In genomic region chr10:108332571-108333541, GRCm38 (mm10) we compare ENCODE assay signal across 8 mouse cellular contexts. TPM values are rescaled to one million over a fixed set of nuclear protein-coding genes. Genes with fewer than 3 reads are reported as not detected.
DNase-seq lines count a peak whose midpoint lies in the region; ATAC-seq lines count a peak whose summit lies in the region.

No protein-coding gene starts in this region.

- no peaks in the 10 kb centered on the region for H3K36me3 ChIP-seq in limb, embryonic 15.5 days
- no peaks in the 10 kb centered on the region for H3K36me3 ChIP-seq in midbrain, embryonic 16.5 days (ENCODE audit: control insufficient read depth, insufficient read depth, low read length)

- peak overlapping the region; percentile 98 for H3K4me2 ChIP-seq in limb, embryonic 15.5 days
- peak overlapping the region; percentile 99 for H3K4me2 ChIP-seq in midbrain, embryonic 16.5 days (ENCODE audit: low read length)

- peak; percentile 19 for ATAC-seq in inflammation-experienced regulatory T-cells, adult 6 months
- no peak for ATAC-seq in limb, embryonic 15.5 days (ENCODE audit: insufficient number of reproducible peaks, low FRiP score, low TSS enrichment, low read depth)
- ATAC-seq in midbrain, embryonic 16.5 days, result peak; percentile 77

- peaks cover 14% of the 10 kb centered on the region for H3K27me3 ChIP-seq in limb, embryonic 15.5 days
- H3K27me3 ChIP-seq in midbrain, embryonic 16.5 days (ENCODE audit: control insufficient read depth, insufficient read depth, low read depth, low read length), result peaks cover 14% of the 10 kb centered on the region

- H3K4me3 ChIP-seq in limb, embryonic 15.5 days, result peak overlapping the region; percentile 65
- H3K4me3 ChIP-seq in midbrain, embryonic 16.5 days (ENCODE audit: low read depth, low read length), result peak overlapping the region; percentile 84

- peaks cover 7% of the 10 kb centered on the region; the same call in 1 of the 2 replicates for H3K4me1 ChIP-seq in limb, embryonic 15.5 days
- H3K4me1 ChIP-seq in midbrain, embryonic 16.5 days (ENCODE audit: control insufficient read depth, insufficient read depth, low read length), result peaks cover 8% of the 10 kb centered on the region; the same call in 1 of the 2 replicates

- peak; percentile 36 to 47 for DNase-seq in right cerebral cortex, postnatal 10 days (ENCODE audit: low spot score in 2 of 2)
- no peak for DNase-seq in right cerebral cortex, adult 18-20 months
- DNase-seq in cerebellum, postnatal 14 days, result peak; percentile 35 to 42
- DNase-seq in gastrocnemius, postnatal 25 days, result peak; percentile 10
- peak; percentile 14 for DNase-seq in thymus, postnatal 14 days

- H3K27ac ChIP-seq in limb, embryonic 15.5 days, result no peak overlapping the region
- peak overlapping the region; percentile 49 for H3K27ac ChIP-seq in midbrain, embryonic 16.5 days (ENCODE audit: low read length)

- H3K9ac ChIP-seq in limb, embryonic 15.5 days, result peak overlapping the region; percentile 57
- peak overlapping the region; percentile 70 for H3K9ac ChIP-seq in midbrain, embryonic 16.5 days (ENCODE audit: low read depth, low read length)

- under 1% methylated on average over 128 of the region's 129 CpGs for WGBS in limb, embryonic 15.5 days
- WGBS in midbrain, embryonic 16.5 days, result under 1% methylated on average over 94 of the region's 129 CpGs

- H3K9me3 ChIP-seq in limb, embryonic 15.5 days, result no peaks in the 10 kb centered on the region
- no peaks in the 10 kb centered on the region for H3K9me3 ChIP-seq in midbrain, embryonic 16.5 days (replicated peaks; ENCODE audit: control insufficient read depth, low read length, poor library complexity, severe bottlenecking)

RNA-seq across cellular contexts. Expression of gene Pawr, which starts 0.9 kb away (rescaled TPM):
- total RNA-seq in gastrocnemius, postnatal 25 days (2021), result 1 to 10 TPM in 1 of 2 experiments, under 1 TPM in 1; 0.51 to 1.3 TPM
- under 1 TPM in 1 of 3 experiments, not detected in 2; 0.44 TPM for polyA plus RNA-seq in inflammation-experienced regulatory T-cells, adult 6 months (2017; shearing (Covaris generic))
- polyA plus RNA-seq in limb, embryonic 15.5 days (2015; fragmentation: Nextera tagmentation; extraction: Ambion mirVana), result 3.2 and 3.3 TPM in 2 replicates
- 1.5 and 1.9 TPM in 2 replicates for polyA plus RNA-seq in midbrain, embryonic 16.5 days (2015; fragmentation: Nextera tagmentation; extraction: Ambion mirVana)
